Mouse (Mus musculus) cerebellum, postnatal 36 days (tissue): ENCODE measurements around the gene Galnt18.
A peak's percentile ranks its signal among the peaks of the same experiment; 100 is the strongest.

Experiments
- DNase-seq, 2 experiments: peaks; one replicate each; pipeline ENCODE4 v3.0.0; 2021 to 2022; ENCODE audit warnings: mixed read lengths in 2 of 2

Gene Galnt18

DNA sequence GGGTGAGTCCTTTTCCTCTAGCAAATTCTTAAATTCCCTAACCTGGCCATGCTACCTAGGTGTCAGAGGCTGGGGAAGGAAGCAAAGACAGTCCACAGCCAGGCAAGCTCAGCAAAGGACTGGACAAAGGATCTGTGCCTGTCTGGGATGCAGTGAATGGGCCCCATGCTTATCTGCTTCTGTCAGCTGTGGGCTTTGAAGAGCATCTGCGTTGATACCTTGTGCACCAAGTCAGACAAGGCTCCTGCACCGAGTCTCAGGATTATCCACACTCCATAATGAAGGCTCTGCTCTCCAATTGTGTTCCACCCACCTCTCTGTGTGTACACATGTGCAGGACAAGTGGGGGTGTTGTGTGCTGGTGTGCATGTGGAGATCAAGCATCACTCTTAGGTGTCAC, 153.5 kb downstream of the Galnt18 start:
- DNase-seq, result no peak

DNA sequence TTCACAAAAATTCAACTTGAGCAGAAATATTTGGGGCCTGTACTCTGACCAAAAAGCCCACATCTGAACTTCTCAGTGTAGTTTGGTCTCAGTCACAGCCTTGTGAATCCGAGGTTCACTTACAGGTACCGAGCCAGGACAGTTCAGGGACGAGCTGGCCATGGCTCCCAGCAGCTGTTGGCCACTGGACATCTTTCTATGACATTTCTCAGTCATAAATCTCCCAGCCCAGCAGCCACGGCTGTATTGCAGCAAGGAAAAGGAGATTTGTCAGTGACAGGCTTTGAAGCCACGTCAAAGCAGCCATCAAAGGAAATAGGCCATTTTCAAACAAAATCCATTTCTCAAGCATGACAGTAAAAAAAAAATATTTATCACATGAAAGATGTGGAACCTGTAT, 154.0 kb downstream of the Galnt18 start:
- no peak for DNase-seq

DNA sequence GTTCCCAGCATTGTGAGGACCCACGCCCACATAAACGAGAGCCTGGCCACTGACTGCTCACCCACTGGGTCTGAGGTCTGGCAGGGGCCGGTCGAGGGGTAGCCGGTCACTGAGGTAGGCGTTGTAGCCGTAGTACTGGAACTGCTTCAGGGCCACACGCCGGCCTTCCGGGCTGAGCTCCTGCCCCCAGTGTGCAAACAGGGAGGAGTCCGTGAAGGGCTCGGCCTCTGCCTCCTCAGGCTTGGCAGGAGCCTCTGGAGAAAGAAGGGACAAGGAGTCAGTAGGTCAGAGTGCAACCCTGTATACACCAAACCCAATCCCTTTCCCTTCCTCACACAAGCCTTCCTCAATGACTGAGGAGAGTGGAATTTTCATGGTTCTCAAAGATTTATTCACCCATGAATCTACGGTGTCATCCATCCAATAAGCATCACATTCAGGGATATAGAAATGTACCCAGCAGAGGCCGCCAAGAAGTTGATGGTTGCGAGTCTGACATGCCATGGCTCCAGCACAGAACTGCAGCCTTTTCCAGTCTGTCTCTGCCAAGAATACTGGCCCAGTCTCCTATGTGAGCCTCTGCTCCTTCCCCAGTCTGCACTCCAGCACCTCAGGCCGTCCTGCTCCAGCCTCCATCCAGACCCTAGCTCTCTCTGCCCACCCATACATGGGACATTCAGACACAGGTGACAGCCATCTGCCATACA, 163.4 kb downstream of the Galnt18 start:
- DNase-seq, result no peak

DNA sequence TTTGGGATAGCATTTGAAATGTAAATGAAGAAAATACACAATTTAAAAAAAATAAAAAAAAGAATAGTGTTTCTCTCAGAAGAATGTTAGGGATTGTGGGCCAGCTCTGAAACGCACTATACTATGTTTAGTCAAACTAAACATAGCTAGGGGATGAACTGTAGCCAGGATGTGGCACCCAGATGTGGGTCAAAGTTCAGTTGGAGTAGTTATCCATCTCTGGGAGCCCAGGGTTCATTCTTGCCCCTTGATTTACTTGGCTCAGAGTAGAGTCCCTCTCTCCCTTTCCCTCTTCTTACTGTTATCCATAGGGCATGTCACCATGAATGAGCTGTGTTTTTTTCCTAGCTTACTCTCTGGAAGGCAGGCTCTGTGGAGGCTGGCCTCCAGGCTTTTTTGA, 165.3 kb downstream of the Galnt18 start:
- DNase-seq, result no peak

DNA sequence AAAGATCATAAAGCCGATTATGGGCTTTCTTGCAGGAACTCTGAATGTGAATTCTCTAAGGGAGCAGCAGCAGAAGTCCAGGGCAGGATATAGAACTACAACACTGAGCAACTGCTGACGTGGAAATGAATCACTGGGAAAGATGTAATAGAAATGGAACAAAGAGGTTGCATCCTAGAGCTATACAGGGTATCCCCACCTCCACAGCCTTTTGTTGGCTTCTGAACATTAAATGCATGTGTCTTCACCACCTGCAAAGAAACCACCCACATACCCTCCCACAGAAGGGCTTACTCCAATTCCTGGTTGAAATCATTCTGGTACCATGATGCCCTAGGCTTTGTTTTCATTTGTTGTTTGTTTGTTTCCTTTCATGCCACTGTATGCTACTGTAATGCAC, 172.3 kb downstream of the Galnt18 start:
- DNase-seq, result no peak

DNA sequence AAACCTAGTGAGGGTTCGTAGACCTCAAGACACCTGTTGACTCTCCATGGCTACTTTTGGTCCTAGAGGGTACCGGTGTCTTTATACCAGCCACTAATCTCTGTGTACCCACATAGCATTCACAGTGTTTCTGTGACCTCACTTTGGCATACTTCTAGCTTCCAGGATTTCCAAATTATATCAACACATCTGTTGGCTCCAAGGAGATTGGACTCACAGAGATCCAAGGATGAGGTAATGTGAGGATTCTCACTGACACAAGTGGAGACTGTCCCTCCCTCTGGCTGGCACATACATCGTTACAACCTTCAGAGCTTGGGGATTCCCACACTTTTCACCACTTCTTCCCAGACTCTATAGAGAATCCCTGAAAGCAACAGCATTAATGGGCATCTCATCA, 173.7 kb downstream of the Galnt18 start:
- no peak for DNase-seq

DNA sequence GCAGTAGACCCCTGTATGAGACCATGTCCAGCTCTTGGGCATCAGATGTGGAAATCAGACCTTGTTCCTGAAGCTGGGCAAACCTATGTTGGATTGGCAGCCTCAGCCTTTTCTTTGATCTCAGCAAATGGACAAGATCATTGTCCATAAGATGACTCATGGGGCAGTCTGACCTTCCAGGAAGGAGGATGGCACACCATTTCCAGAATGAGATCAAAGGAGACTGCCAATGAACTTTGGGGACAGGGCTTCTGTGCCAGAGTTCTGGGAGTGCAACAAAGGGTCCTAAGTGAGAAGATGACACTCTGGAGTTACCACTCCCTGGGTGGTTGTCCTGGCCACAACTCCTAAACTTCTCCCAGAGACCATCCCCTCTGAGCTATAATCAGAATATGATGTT, 174.1 kb downstream of the Galnt18 start:
- DNase-seq, result no peak

DNA sequence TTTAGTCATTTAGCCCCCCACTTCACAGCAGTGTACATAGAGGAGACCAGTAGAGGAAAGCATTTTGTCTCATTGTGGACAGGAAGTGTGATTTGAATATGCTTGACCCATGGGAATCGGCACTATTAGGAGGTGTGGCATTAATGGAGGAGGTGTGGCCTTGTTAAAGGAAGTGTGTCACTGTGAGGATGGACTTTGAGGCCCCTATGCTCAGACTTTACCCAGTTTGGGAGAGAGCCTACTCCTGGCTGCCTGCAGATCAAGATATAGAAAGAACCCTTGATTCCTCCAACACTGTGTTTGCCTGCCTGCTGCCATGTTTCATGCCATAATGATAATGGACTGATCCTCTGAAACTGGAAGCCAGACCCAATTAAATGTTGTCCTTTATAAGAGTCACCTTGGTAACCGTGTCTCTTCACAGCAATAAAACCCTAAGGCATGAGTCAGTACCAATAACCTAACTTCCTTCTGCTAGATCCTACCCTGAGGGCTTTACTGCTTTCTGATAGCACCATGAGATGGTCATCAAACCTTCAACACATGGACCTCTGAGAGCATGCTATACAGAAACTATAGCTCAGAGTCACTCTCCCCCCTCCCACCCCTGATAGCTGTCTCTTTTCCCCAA, 175.1 kb downstream of the Galnt18 start:
- no peak for DNase-seq

DNA sequence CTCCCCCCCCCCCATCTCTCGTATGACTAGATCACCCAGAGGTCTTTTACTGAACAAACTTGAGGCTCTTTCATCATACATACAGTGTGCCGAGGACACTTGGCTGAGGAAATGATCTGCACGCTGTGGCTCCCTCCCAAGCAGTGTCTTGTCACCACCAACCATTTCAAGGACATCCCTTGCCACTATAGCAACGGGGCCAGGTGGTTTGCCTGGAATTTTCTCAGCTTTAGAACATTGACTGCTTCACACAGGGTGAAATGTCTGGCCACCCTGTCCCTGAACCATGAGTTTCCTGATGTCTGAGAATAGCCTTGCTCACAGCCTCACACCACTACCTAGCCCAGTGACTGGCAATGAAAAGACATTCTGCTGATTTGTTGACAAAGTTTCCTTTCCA, 176.6 kb downstream of the Galnt18 start:
- DNase-seq, result no peak

DNA sequence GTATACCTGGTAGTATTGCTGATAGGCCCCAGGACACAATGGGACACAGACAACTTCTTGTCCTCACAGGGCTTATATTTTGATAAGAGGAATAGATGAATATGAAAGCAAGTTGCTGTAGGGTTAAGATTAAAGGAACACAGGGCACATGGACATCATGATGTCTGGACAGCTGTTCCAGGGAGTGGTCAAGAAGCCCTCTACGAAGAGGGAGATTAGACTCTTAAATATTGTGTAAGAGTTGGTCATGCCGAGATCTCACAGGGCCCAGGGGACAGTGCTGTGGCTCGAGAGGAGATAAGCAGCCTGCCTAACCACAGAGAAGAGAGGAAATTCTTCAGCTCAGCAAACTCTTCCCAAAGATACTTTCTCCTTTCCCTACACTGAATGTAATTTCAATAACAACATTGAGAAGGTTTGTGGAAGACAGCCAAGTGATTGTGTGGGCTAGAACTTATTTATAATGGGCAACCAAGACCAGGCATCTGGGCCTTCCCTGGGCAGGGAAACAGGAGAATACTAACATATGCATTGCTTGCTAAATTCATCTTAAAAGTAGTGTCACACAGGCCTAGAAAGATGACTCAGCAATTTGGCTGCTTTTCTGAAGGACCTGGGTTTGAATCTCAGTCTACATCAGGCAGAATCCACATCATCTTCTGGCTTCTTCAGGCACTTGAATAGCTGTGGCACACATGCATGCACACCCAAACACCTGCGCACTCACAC, 178.3 kb downstream of the Galnt18 start:
- DNase-seq, result no peak

DNA sequence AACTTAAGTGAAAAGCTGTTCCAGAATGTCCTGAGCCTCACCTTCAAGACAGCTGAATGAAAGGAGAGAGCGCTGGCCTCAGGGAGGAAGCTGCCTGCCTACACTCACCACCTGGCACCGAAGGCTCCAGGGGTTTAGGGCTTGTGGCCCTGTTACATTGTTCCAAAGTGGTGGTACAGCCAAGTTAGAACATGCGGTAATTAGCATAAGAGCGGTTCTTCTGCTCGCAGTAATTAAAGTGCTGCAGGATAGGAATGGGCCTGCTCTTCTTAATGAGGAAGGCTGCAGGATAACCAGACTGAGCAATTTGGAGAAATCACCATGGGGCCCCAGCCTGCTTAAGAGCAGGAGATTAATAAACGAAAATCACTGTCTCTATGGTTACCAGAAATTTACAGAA, 179.0 kb downstream of the Galnt18 start:
- peak in 1 of 2 experiments; percentile 14 for DNase-seq

DNA sequence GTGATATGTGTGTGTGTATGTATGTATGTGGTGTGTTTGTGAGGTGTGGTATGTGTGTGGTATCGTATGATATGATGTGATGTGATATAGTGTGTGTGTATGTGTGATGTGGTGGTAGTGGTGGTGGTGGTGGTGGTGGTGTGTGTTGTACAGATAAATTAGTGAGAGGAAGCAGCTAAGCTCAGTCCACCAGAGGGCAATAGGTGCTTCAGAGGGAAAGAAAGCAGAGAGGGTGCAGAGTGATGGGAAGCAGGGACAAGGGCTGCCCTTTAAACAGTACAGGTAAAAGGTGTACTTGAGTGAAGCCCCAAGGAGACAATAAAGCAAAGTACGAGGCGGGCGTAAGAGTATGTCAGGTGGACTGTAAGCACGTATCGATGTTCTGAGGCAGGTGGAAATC, 186.1 kb downstream of the Galnt18 start:
- no peak for DNase-seq

DNA sequence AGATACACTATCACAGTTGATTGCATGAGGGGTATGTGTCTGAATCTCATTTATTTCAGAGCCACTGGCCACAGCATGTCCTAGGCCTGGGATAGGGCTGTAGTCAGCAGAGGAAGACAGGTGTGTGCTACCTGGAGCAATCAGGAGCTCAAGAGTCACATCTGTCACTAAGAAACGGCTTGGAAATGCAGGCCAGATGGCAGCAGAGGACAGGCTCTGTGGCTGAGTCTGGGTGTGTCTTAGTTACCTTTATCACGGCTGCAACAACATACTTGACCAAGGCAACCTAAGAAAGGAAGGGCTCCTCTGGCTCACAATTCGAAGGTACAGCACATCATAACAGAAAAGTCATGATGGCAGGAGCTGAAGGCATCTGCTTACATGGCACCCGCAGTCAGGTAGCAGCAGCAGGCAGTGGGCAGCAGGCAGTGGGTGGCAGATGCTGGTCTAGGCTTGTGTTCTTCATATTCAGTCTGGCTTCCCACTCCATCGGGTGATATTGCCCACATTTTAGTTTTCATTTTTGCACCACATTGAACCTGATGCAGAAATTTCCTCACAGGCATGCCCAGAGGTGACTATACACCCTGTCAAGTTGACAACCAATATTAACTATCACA, 190.2 kb downstream of the Galnt18 start:
- DNase-seq, result peak in 1 of 2 experiments; percentile 29

DNA sequence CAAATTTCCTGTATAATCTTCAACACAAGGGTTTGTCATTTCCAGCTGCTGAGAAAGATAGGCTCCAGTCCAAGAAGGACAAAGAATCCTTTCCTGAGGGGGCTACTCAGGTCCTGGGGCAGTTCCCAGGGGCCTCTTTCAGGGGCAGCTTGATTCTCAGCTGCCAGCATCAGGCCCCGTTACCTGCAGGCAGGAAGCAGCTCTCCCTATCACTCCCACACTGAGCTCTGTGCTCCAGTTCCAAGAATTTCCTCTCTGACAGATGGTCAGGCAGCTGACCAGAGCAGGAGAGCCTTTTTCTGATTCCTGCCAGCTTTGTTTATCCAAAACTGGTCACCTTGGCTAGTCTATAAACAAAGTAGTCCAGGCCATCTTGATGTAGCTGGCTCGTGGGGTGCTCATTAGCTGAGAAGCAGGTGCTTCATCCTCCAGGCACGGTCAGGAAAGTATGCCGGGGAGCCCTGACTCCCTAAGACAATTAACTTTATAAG, 191.4 kb downstream of the Galnt18 start:
- peak; percentile 81 to 86 for DNase-seq

DNA sequence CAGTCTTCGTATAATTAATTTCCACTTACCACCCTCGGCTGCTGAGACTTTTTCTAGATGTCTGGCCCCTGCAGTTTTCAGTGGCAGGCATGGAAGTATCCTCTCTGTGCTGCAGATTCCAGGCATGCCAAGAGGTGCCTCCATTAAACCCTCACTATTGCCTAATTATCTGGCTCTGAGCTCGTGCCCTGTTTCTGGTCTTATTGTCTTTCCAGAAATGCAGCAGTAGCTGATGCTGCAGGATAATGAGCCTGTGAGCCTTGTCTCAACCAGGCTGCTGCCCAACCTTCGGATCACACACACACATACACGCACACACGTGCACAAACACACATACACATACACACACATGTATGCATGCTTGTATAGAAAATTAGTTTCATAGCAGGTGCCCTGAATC, 199.2 kb downstream of the Galnt18 start:
- no peak for DNase-seq

DNA sequence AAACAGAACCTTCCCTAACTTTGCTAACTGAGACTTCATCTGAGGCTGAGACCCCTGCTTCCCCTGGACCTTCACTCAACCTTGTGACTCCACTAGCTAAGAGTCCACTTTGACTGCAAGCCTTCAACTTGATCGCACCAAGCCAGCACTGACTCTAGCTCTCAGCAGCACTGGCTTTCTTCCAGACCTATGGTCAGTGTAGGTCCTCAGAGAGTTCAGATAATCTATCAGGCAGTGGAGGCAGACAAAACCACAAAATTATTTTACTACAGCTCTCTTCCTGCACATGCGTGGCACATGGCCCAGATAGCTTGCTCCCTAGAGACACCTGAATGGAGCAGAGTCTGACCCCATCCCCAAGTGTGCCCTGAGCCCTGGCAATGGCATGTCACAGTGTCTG, 204.7 kb downstream of the Galnt18 start:
- DNase-seq, result no peak

DNA sequence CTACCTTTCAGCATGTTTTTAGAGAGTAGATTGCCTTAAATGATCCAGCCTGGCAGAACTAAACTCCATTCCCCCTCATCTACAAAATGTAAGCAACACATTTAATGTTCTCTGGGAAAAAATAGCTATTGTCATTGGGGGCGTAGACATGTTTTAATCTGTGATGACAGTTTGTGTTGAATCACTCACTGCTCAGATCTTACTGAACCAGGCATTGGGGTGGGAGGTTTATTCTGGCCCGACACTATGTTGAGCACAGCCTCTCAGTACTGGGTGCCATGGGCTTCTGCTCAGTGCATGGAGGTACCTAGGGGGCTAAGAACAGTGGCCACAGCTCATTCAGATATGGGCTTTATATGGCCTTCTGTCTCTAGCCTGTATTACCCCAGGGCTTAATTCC, 207.4 kb downstream of the Galnt18 start:
- no peak for DNase-seq

DNA sequence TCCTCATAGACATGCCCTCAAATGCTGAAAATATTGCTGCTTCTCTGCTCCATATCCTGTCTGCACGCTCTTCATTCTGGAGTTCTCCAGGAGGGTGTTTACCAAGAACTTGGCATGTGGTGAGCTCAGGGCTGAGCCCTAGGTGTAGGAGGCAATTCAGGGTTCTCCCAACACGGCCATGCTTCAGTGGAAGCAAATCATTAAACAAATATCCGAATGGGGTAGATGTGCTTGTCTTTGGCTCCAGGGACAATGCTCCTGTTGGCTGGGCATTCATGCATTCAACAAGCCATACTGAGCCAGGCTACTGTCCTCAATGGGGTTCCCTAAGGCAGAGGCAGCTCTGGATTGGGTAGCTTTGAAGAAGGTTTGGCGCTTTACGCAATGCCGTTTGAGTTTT, 212.9 kb downstream of the Galnt18 start:
- DNase-seq, result no peak

DNA sequence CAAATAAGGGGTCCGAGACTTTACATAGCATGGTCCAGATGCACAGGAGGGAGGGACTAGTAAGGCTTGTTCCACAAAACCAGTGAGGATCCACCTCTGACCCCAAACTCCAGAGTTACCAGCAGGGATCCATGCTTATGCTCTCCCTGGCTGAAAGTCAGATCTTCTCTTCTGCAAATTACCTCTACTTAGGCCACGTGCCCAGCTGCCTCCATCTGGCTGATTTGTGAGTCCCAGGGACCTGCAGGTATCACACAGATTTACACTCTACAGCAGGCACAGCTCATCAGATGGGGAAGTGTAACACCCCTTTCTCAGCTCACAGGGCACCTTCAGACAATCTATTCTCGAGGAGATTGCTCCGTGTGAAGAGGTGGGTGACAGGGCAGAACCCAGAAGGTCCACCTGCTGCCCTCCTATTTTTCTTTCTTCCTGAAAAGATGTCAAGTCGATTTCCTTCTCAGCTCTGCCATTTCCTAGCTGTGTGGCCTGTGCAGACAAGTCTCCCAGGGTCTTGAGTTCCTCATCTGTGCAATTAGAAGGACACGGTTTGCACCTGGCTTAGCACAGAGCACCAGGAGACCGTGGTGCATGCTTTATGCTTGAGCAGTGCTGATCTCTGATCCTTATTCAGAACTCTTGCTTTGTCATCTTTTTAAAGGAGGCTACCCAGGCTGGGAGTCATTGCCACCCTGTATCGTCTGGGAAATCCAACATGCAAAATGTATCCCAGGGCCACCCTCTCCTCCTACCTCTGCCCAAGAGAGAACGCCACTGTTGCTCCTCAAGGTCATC, 216.3 kb downstream of the Galnt18 start:
- DNase-seq, result no peak

DNA sequence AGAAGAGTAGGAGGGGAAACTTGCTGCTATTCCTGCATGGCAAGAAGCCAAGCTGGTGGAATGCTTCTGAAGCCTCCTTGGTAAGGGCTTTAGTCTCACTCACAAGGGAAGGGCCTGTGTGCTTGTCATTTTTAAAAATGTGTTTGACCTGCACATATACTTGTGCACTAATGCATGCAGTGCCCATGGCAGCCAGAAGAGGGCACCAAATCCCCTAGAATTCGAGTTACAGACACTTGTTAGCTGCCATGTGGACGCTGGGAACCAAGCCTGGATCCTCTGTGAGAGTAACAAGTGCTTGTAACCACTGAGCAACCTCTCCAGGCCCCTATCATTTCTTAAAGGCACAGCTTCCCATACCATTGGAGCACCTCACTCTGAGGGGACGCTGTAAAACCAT, 219.7 kb downstream of the Galnt18 start:
- peak in 1 of 2 experiments; percentile 11 for DNase-seq

DNA sequence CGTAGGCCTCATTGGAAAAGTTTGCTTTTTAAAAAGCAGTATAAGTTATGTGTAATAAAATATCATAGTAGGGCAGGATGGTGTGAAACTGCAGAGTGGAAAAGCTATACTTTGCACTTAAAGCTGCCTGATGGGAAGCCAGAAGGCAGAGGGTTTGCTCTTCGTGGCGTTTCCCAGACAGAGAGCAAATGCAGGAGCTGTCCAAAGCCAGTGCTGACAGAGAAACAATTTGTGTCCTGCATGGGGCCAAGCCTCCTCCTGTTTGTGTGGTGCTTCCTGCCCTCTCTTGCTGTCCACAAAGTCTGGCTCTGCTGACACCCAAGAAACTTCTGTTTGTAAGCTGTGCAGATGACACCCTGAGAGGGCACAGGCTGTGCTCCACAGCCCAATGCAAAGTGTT, 220.8 kb downstream of the Galnt18 start:
- DNase-seq, result no peak

DNA sequence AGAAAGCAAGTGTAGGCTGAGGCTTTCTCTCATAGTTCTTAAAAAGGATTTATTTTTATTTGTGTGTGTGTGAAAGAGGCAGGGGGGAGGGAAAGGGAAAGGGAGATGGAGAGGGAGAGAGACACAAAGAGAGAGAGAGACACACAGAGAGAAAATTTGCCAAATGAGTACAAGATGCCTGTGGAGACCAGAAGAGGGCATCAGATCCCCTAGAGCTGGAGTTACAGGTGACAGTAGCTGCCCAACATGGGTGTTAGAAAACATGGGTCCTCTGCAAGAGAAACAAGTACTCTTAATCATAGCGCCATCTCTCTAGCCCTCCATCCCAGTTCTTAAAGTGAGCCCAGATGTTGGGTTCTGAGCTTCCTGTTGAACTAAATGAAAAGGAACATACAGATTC, 228.8 kb downstream of the Galnt18 start:
- no peak for DNase-seq

DNA sequence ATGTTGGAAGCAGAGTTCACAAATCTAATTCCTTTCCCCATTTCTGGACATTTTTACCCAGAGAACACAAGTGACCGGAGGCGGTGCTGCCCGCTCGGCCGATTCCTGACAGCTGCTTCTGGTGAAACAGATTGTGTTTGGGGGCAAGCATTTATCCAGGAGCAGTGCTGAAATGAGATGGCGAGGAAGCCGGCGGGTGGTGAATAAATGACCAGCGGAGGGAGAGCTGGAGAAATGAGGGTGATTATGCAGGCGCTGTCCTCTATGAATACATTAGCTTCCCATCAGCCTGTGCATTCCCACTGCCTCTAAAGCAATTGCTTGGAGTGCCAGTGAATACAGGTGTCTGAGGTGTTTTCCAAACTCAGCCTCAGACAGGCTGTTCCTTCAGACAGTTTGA, 232.7 kb downstream of the Galnt18 start:
- DNase-seq, result peak in 1 of 2 experiments; percentile 5
